Mouse (Mus musculus) frontal cortex, adult (tissue): Measurements from ENCODE around the gene Capzb.
A peak's percentile ranks its signal among the peaks of the same experiment; 100 is the strongest.

ENCODE experiments used
- ATAC-seq: cut with Nextera tagmentation; 2 replicates; pipeline ENCODE4 v1.9.2; 2017; ENCODE audit warnings: mild to moderate bottlenecking, moderate library complexity, mixed read lengths; ENCODE audit not compliant: low TSS enrichment

The Capzb gene

GRCm38 (mm10) chr4:139305521-139305920, 112.8 kb downstream of the Capzb start:
- no peak for ATAC-seq

- no peak for ATAC-seq
These were observed 115.2 kb downstream of the Capzb start for GRCm38 (mm10) chr4:139307916-139308315.

GRCm38 (mm10) chr4:139309651-139310050, 117.0 kb downstream of the Capzb start:
- no peak; the same call in 1 of the 2 replicates for ATAC-seq

DNA sequence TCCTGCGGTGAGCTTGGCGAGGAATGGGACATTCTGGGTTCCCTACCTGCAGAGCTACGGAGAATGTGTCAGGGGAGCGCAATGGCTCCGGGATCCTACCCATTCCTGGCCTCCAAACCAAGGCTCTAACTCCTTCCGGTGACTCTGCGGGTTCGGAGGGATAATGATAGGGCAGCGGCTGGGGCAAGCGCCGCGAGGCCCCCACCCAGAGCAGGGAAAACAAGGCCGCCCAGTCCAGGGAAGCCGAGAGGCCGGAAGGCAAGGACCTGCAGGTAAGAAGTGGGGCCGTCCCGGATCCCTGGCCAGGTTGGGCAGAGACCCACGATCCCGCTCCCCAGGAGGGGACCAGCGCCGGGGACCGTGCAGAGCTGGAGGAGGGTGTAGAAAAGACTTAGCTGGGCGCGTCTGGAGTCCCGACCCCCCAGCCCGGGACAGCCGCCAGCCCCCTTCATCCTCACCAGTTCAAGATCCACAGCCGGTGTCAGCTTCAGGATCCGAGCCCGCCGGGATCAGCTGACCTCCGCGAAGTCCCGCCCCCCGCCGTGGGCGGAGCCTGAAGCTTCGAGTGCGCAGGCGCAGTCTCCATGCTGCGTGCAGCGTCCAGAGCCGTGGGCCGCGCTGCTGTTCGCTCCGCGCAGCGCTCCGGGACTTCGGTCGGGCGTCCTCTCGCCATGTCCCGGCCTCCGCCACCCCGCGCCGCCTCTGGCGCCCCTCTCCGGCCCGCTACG, 117.6 kb downstream of the Capzb start, which contains the start of the genes Pqlc2 and Akr7a5:
TSS of gene Pqlc2 (minus strand) at position 538 of the 728 bp plus-strand sequence.
TSS of gene Akr7a5 (plus strand) at position 574 of the 728 bp plus-strand sequence.
- peak; percentile 86 for ATAC-seq

DNA sequence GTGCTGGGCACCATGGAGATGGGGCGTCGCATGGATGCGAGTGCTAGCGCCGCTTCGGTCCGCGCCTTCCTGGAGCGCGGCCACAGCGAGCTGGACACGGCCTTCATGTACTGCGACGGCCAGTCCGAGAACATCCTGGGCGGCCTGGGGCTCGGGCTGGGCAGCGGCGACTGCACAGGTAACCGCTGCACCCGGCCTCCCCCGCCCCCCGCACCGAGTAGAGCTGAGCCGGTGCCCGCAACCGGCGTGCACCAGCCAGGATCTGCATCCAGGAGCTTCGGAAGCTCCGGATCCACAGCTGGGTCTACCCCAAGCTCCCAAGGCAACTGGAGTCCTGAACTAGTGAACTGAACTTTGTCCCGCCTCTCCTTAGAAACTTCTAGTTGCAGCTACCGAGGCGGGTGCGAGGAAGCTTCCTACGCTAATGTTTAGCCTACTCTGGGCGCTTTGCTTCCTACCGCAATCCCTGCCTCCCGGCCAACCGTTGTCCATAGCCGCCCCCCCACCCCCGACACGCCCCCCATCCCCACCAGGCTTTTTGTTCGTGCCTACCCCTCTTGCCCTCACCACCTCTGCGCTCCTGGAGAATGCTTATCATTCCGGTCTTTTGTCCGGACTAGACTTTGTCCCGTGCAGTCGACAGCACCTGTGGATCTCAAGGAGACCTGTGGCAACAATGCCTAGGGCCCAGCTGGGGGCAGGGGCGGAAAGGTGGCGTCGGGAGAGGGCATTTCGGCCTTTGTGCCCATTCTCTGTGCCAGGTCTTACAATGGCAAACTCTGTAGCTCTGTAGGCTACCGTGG, 118.4 kb downstream of the Capzb start:
- peak; percentile 28; the same call in 1 of the 2 replicates for ATAC-seq

GRCm38 (mm10) chr4:139311707-139312106, 119.0 kb downstream of the Capzb start:
- ATAC-seq = no peak

DNA sequence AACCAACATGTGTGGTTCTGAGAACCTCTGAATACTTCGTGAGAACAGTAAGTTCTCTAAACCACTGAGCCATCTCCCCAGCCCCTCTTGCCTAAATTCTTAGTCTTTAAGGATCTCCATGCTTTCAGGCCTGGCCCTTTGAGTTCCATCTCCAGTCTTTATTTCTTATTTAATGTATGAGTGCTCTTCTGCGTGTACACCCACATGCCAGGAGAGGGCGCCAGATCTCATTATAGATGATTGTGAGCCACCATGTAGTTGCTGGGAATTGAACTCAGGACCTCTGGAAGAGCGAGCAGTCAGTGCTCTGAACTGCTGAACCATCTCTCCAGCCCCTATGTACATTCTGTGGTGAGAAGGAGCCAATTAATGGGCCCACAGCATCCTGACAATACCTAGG, 119.9 kb downstream of the Capzb start:
- ATAC-seq = no peak

GRCm38 (mm10) chr4:139318449-139318848, 125.8 kb downstream of the Capzb start:
- ATAC-seq = no peak

GRCm38 (mm10) chr4:139319740-139320139, 127.0 kb downstream of the Capzb start:
- no peak for ATAC-seq

DNA sequence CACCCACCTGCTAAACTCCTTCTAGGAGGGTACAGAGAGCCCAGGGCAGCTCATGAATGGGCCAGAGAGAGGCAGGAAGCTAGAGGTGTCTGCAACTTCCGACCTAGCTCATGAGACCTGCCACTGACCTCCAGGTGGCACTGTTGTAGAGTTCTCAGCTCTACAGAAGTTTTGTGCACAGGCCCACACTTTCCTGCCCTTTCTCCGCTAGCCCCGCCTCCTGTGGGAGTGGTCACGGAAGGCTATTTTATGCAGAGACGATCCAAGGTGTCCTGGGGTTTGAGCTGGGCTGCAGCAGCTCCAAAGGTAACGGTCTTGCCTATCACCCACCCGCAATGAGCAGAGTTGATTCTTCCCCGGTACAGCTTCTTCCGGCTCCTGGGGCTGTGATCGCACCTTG, 137.9 kb downstream of the Capzb start:
- peak; percentile 47; the same call in 1 of the 2 replicates for ATAC-seq

- no peak for ATAC-seq
These were observed 142.1 kb downstream of the Capzb start for GRCm38 (mm10) chr4:139334631-139335295.

DNA sequence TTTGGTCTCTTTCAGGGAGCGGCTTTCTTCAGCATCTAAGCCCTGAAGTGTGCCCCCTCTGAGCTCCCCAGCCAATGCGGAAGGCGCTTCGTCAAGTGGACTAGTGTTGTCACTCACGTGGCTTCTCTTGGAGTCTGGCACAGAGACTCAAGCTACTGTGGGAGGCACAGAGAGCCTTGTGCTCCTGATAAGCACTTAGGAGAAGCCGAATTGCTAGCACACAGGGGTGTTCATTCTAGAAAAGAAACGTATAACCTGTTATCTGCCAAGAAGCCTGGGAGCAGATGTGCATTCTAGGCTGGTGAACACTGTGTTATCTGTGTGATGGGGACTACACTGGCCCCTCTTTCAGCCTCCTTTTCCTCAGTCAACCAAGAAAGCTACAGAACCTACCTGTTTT, 142.8 kb downstream of the Capzb start:
- no peak for ATAC-seq

DNA sequence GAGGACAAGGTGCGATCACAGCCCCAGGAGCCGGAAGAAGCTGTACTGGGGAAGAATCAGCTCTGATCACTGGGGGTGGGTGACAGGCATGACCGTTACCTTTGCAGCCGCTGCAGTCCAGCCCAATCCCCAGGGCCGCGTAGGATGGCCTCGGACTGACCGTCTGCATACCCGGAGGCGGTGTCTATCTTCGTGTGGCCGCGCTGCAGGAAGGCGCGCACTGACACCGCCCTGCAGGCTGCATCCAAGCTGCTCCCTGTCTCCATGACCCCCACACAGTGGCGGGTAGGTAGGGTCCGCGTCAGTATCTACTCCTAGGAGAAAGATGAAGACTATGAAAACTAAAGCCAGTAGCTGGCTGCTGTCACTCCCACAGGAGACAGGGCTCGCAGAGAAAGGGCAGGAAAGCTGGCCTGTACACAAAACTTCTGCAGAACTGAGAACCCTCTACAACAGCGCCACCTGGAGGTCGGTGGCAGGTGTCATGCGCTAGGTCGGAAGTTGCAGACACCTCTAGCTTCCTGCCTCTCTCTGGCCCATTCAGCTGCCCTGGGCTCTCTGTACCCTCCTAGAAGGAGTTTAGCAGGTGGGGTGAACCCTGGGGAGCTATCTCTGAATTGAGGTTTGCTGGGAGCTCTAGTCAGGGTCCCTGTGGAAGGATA, 144.3 kb downstream of the Capzb start:
- peak; percentile 52; the same call in 1 of the 2 replicates for ATAC-seq

DNA sequence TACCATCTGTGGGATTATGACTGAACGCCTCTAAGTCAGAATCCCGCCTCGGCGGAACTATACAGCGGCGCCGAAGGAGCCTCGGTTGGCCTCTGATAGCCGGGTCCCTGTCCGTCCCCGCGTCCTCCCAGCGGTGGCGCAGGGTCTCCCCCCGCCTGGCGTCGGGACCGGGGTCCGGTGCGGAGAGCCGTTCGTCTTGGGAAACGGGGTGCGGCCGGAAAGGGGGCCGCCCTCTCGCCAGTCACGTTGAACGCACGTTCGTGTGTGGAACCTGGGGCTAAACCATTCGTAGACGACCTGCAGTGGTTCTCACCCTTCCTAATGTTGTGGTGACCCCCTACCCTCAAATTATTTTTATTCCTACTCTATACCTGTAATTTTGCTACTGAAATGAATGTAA, 145.4 kb downstream of the Capzb start:
- no peak for ATAC-seq

DNA sequence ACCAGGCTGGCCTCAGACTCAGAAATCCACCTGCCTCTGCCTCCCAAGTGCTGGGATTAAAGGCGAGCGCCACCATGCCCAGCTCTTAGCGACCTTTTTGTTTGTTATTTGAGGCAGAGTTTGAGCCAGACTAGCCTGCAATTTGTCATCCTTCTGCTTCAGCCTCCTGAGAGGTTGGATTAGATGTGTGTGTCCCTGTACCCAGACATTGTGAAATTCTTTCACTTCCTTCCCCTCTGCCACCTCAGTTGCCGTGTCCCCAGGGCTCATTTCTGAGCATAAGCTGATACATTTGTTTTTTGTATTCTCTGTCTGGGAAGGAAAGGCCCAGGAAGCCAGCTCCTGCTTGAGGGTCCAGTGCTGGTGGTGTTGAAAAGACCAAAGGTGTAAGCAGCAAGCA, 148.1 kb downstream of the Capzb start:
- no peak for ATAC-seq
